In the genomic region with DNA sequence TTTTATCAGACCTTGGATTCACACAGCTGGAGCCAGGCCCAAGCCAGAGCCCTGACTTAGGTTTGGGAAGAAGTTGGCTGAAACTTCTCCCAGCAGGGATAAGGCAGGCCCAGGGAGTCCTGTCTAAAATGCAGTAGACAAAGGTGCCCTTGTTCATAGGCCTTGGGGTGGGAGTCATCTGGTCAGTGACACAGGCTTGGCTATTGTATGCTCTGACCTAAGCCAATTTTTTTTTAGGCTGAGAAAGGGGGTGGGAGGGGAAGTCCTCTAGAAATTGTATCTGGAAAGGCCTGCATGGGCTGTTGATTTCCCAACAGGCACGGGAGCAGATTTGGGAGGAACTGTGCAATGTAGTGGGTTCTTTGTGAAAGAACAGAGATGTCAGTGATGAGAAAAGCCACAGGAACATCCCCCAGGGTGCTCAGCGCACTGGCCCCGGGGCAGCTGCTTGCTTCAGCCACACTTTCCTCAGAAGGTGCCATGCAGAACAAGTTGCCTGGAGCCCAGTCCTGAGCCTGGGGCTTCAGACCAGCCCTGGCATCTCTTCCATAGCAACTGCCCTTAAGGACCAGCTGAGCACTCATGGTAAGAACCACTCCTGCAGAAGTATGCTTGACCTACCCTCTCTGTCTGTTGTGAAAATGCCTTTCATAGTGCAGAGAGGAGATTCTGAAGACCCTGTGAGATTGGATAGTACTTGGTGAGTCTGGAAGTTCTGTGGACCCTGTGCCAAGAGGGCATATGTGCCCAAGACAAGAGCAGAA, we compare ENCODE assay signal across 8 mouse cellular contexts.
A peak's percentile ranks its signal among the peaks of the same experiment; 100 is the strongest.
DNase-seq lines count a peak whose midpoint lies in the region; ATAC-seq lines count a peak whose summit lies in the region.
"Had no signal": no experiment of that assay in that cellular context is flagged by ENCODE, and none has a peak within 500 bp of the region (broad histone marks: within the 10 kb centered on the region; RNA-seq: fewer than 3 reads in every experiment).

No protein-coding gene starts in this region.

- no peak overlapping the region for H3K4me3 ChIP-seq in limb, embryonic 12.5 days (replicated peaks)
- H3K4me3 ChIP-seq in stomach, embryonic 14.5 days (ENCODE audit: low read depth, low read length), result no peak overlapping the region
- H3K4me3 ChIP-seq: liver, embryonic 13.5 days had no signal

- peaks cover 10% of the 10 kb centered on the region for H3K4me1 ChIP-seq in limb, embryonic 12.5 days (replicated peaks)
- 0 out of 2 replicates have a peak, but pooled peaks cover 3% of the 10 kb centered on the region for H3K4me1 ChIP-seq in stomach, embryonic 14.5 days (ENCODE audit: control insufficient read depth, insufficient read depth, low read length)

- H3K9me3 ChIP-seq in limb, embryonic 12.5 days, result no peaks in the 10 kb centered on the region
- no peaks in the 10 kb centered on the region for H3K9me3 ChIP-seq in stomach, embryonic 14.5 days (ENCODE audit: control insufficient read depth, low read depth, low read length)
- H3K9me3 ChIP-seq: liver, embryonic 13.5 days had no signal

- H3K4me2 ChIP-seq in limb, embryonic 12.5 days, result no peak overlapping the region
- H3K4me2 ChIP-seq in stomach, embryonic 14.5 days (replicated peaks; ENCODE audit: low read depth, low read length), result no peak overlapping the region
- H3K4me2 ChIP-seq: liver, embryonic 13.5 days had no signal

- no peaks in the 10 kb centered on the region for H3K36me3 ChIP-seq in limb, embryonic 12.5 days
- no peaks in the 10 kb centered on the region for H3K36me3 ChIP-seq in stomach, embryonic 14.5 days (ENCODE audit: control insufficient read depth, insufficient read depth, low read length)
- H3K36me3 ChIP-seq: liver, embryonic 13.5 days had no signal

- 72% methylated on average over 3 of the region's 3 CpGs for WGBS in limb, embryonic 12.5 days
- WGBS in stomach, embryonic 14.5 days, result 78% methylated on average over 3 of the region's 3 CpGs

- peak overlapping the region; percentile 51 for H3K27ac ChIP-seq in limb, embryonic 12.5 days
- peak overlapping the region; percentile 35; the same call in 1 of the 2 replicates for H3K27ac ChIP-seq in stomach, embryonic 14.5 days (ENCODE audit: low read length)
- H3K27ac ChIP-seq: liver, embryonic 13.5 days had no signal

- no peaks in the 10 kb centered on the region for H3K27me3 ChIP-seq in limb, embryonic 12.5 days
- H3K27me3 ChIP-seq in stomach, embryonic 14.5 days (ENCODE audit: control insufficient read depth, insufficient read depth, low read length), result no peaks in the 10 kb centered on the region
- H3K27me3 ChIP-seq: liver, embryonic 13.5 days had no signal

- DNase-seq in urinary bladder, postnatal 14 days (ENCODE audit: low spot score), result peak; percentile 48
- DNase-seq in urinary bladder, postnatal 10 days (ENCODE audit: low spot score), result no peak
- DNase-seq in fibroblast of lung, adult 2 months (ENCODE audit: low read depth), result peak; percentile 96
- DNase-seq in cerebellum, adult 9-10 months, result no peak
- no peak for DNase-seq in right cerebral cortex, postnatal 14 days
- DNase-seq: liver, embryonic 13.5 days had no signal

- no peak for ATAC-seq in limb, embryonic 12.5 days (ENCODE audit: insufficient number of reproducible peaks, insufficient read depth, low FRiP score, low TSS enrichment, low read depth)
- peak; percentile 46; the same call in 1 of the 2 replicates for ATAC-seq in stomach, embryonic 14.5 days (ENCODE audit: insufficient number of reproducible peaks, insufficient read depth, low FRiP score, low read depth)

- H3K9ac ChIP-seq in limb, embryonic 12.5 days (replicated peaks), result no peak overlapping the region
- H3K9ac ChIP-seq in stomach, embryonic 14.5 days (replicated peaks; ENCODE audit: low read depth, low read length), result no peak overlapping the region
- H3K9ac ChIP-seq: liver, embryonic 13.5 days had no signal

Comparison
In these comparisons a context has a peak if more than half of its experiments do, and no peak if none do; other contexts are left out.
1. DNase-seq: peak in urinary bladder, postnatal 14 days (single experiment) and fibroblast of lung, adult 2 months (single experiment); none in urinary bladder, postnatal 10 days (single experiment), cerebellum, adult 9-10 months (single experiment) and right cerebral cortex, postnatal 14 days (single experiment).